Mouse (Mus musculus) liver, adult 10 weeks (tissue): ENCODE results near the gene Fam49a. TPM values are rescaled to one million over a fixed set of nuclear protein-coding genes. Genes with fewer than 3 reads are reported as not detected.

Experiments used
- polyA plus RNA-seq: library from polyadenylated mRNA; stranded (reverse); fragments of 350-450 nt; fragmentation: Illumina TruSeq; extraction: RNeasy Lipid Tissue Mini Kit (QIAGEN cat#74804); gene quantifications from one replicate; pipeline ENCODE4 v1.2.3, GENCODE M21; 2014; ENCODE audit warnings: low read depth, low replicate concordance

Fam49a gene
- 2.3 TPM for polyA plus RNA-seq

GRCm38 (mm10) chr12:12261987-12262971 lies at the start of gene Fam49a:
Fam49a (plus strand) TSS chr12:12262139.

